Mouse (Mus musculus) embryonic fibroblast, embryonic 13.5 days (primary cell): ENCODE results near the gene Kazn.

Source experiments
- CTCF ChIP-seq: IDR thresholded peaks from 2 replicates; pipeline ENCODE4 v1.5.1; 2011; ENCODE audit warnings: mild to moderate bottlenecking, control low read depth, low read length, moderate library complexity, borderline replicate concordance; ENCODE audit not compliant: insufficient read depth
- POLR2A ChIP-seq: IDR thresholded peaks from 2 replicates; pipeline ENCODE4 v1.6.1; 2011; ENCODE audit warnings: low read depth, mild to moderate bottlenecking, control low read depth, low read length, moderate library complexity

DNA sequence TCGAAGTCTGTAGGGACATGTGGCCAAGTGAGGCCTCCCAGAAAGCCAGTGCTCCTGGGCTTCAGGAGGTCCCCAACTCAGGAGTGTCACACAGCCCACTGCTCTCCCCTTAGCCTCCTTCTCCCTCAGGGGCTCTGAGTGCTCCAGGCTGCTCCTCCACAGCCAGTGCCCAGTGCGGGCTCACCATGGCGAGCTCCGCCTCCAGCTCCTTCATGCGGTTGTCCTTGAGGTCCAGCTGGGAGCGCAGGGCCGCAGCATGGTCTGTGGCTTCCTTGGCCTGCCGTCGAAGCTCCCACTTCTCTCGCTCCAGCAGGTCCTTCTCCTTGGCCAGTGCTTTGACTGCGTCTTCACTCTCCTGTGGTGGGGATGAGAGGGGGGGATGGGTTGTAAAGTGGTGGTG lies 85.0 kb downstream of the Kazn start:
- TF ChIP-seq CTCF (no peak), POLR2A (no peak)
